Mouse (Mus musculus): ENCODE measurements around the gene Fnbp1l. TPM values are rescaled to one million over a fixed set of nuclear protein-coding genes. Genes with fewer than 3 reads are reported as not detected.
A peak's percentile ranks its signal among the peaks of the same experiment; 100 is the strongest.

The Fnbp1l gene
- polyA plus RNA-seq, 1 experiment from 2014 or later, result 214 TPM

- Histone ChIP-seq H3K27ac (no peak overlapping the region), H3K9ac (replicated peaks) (no peak overlapping the region), H3K4me3 (replicated peaks) (no peak overlapping the region), H3K9me3 (no peaks in the 10 kb centered on the region), H3K4me1 (replicated peaks) (peaks cover 26% of the 10 kb centered on the region), H3K36me3 (no peaks in the 10 kb centered on the region), H3K27me3 (no peaks in the 10 kb centered on the region), H3K4me2 (replicated peaks) (no peak overlapping the region)
- WGBS, result 93% methylated on average over 4 of the region's 4 CpGs
- no peak for ATAC-seq
Measured at GRCm38 (mm10) chr3:122599291-122599690, 20.2 kb downstream of the Fnbp1l start.

GRCm38 (mm10) chr3:122590804-122591203 lies 28.7 kb downstream of the Fnbp1l start:
- 96% methylated on average over 5 of the region's 5 CpGs for WGBS
- no peaks in the 10 kb centered on the region for H3K9me3 ChIP-seq
- peaks cover 23% of the 10 kb centered on the region for H3K36me3 ChIP-seq
- H3K4me3 ChIP-seq (replicated peaks), result no peak overlapping the region
- no peak overlapping the region for H3K27ac ChIP-seq
- H3K4me2 ChIP-seq (replicated peaks), result no peak overlapping the region
- no peak overlapping the region for H3K9ac ChIP-seq (replicated peaks)
- no peak for ATAC-seq
- H3K27me3 ChIP-seq, result no peaks in the 10 kb centered on the region
- peaks cover 15% of the 10 kb centered on the region for H3K4me1 ChIP-seq (replicated peaks)

- H3K27ac ChIP-seq, result no peak overlapping the region
- H3K27me3 ChIP-seq, result no peaks in the 10 kb centered on the region
- peaks cover 25% of the 10 kb centered on the region for H3K36me3 ChIP-seq
- H3K4me1 ChIP-seq (replicated peaks), result peaks cover 15% of the 10 kb centered on the region
- no peak overlapping the region for H3K9ac ChIP-seq (replicated peaks)
- WGBS, result 73% methylated on average over 4 of the region's 4 CpGs
- H3K4me2 ChIP-seq (replicated peaks), result no peak overlapping the region
- H3K4me3 ChIP-seq (replicated peaks), result no peak overlapping the region
- no peaks in the 10 kb centered on the region for H3K9me3 ChIP-seq
- ATAC-seq, result no peak
Measured at GRCm38 (mm10) chr3:122590346-122590745, 29.2 kb downstream of the Fnbp1l start.

GRCm38 (mm10) chr3:122586918-122587641 lies 32.4 kb downstream of the Fnbp1l start:
- peaks cover 15% of the 10 kb centered on the region for H3K4me1 ChIP-seq (replicated peaks)
- no peak for ATAC-seq

GRCm38 (mm10) chr3:122577360-122577759 lies 42.2 kb downstream of the Fnbp1l start:
- H3K36me3 ChIP-seq, result peaks cover 3% of the 10 kb centered on the region; the same call in 1 of the 2 replicates

More at GRCm38 (mm10) chr3:122586918-122587641, 32.4 kb downstream of the Fnbp1l start:
- H3K9me3 ChIP-seq, result no peaks in the 10 kb centered on the region
- H3K4me3 ChIP-seq (replicated peaks), result no peak overlapping the region
- H3K9ac ChIP-seq (replicated peaks), result no peak overlapping the region
- WGBS, result 66% methylated on average over 3 of the region's 3 CpGs
- H3K36me3 ChIP-seq, result peaks cover 25% of the 10 kb centered on the region
- no peak overlapping the region for H3K27ac ChIP-seq
- no peaks in the 10 kb centered on the region for H3K27me3 ChIP-seq
- no peak overlapping the region for H3K4me2 ChIP-seq (replicated peaks)

DNA sequence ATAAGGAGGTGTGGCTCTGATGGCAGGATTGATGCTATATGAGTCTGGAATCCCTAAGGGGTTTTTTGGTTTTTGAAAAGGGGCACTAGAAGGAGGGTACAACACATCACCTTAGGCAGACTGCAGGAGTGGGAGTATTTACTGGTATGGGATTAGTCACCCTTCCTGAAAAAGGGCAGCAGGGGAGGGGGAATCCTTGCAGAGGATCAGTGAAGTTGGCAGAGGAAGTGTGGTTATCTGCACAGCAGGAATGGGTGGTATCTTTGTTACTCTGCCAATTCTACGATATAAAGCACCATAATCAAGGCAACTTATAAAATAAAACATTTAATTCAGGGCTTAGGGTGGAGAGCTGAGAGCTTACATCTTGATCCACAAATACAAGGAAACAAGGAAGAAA lies 44.6 kb downstream of the Fnbp1l start:
- 91% methylated on average over 1 of the region's 1 CpGs for WGBS

More at GRCm38 (mm10) chr3:122577360-122577759, 42.2 kb downstream of the Fnbp1l start:
- Histone ChIP-seq H3K4me2 (replicated peaks) (no peak overlapping the region), H3K4me3 (replicated peaks) (no peak overlapping the region), H3K4me1 (replicated peaks) (peaks cover 14% of the 10 kb centered on the region; the same call in 1 of the 2 replicates), H3K9ac (replicated peaks) (no peak overlapping the region), H3K9me3 (no peaks in the 10 kb centered on the region), H3K27me3 (no peaks in the 10 kb centered on the region), H3K27ac (no peak overlapping the region)
- no peak for ATAC-seq

DNA sequence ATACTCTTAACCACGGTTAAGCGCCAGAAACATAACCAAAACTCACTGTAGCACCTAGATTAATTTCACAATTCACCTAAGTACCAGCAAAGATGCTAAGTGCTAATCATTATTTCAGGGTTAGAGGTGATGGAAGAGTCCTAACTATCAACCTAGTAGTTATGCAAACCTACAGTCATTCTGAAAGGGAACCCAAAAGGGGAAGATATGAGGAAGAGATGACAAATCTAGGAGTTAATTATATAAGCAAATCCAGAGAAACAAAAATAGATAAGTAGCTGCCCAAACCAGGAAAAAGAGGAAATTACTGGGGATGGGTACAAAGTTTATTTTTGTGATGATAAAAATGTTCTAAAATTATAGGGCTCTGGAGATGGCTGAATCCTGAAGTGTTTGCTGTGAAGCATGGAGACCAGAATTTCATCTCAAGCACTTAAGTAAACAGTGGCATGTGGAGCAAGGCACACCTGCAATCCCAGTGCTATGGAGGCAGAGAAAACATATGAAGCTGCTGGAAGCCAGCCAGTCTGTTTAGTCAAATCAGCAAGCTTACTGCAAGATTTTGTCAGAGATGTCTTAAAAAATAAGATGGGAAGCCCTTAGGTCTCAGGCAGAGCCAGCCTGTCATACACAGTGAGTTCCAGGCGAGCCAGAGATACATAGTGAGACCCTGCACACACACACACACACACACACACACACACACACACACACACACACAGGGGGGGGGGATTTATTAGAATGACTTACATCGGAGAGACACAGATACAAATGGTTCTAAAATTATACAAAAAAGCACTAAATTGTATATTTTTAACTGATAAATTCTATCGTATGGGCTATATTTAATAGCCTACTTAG lies 45.9 kb downstream of the Fnbp1l start:
- Histone ChIP-seq H3K27me3 (no peaks in the 10 kb centered on the region), H3K27ac (no peak overlapping the region), H3K9me3 (no peaks in the 10 kb centered on the region), H3K9ac (replicated peaks) (no peak overlapping the region), H3K4me2 (replicated peaks) (no peak overlapping the region), H3K36me3 (peaks cover 3% of the 10 kb centered on the region; the same call in 1 of the 2 replicates), H3K4me1 (replicated peaks) (0 out of 2 replicates have a peak, but pooled peaks cover 14% of the 10 kb centered on the region), H3K4me3 (replicated peaks) (no peak overlapping the region)
- no peak for ATAC-seq
- WGBS, result 91% methylated on average over 5 of the region's 5 CpGs

More for the DNA sequence above, 44.6 kb downstream of the Fnbp1l start:
- Histone ChIP-seq H3K4me3 (replicated peaks) (no peak overlapping the region), H3K9ac (replicated peaks) (no peak overlapping the region), H3K9me3 (no peaks in the 10 kb centered on the region), H3K36me3 (peaks cover 3% of the 10 kb centered on the region; the same call in 1 of the 2 replicates), H3K4me2 (replicated peaks) (no peak overlapping the region), H3K4me1 (replicated peaks) (peaks cover 16% of the 10 kb centered on the region; the same call in 1 of the 2 replicates), H3K27me3 (no peaks in the 10 kb centered on the region), H3K27ac (0 out of 2 replicates have a peak overlapping the region, but pooled peaks have one; percentile 14)
- ATAC-seq, result no peak

DNA sequence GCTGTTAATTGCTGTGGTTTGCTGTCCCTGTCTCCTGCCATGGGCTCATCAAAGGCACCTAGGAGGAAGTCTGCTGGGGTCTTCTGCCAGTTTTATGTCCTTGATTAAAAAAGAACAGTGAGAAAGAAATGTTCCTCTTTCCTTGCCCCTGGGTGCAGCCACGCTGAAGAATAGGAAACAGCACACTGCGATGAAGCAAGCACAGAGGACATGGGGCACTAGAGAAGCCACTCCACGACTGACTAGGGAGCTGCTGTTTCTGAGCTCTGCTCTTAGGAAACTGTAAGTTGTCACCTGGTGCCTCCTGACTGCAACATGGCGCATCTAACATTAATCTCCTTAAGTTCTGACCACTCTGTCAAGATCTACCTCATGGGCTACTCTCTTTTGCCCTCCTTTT lies 53.0 kb downstream of the Fnbp1l start:
- Histone ChIP-seq H3K4me3 (replicated peaks) (no peak overlapping the region), H3K36me3 (peaks cover 12% of the 10 kb centered on the region), H3K4me2 (replicated peaks) (no peak overlapping the region), H3K9ac (replicated peaks) (no peak overlapping the region), H3K4me1 (replicated peaks) (no peaks in the 10 kb centered on the region), H3K27me3 (no peaks in the 10 kb centered on the region), H3K9me3 (no peaks in the 10 kb centered on the region), H3K27ac (no peak overlapping the region)
- no peak for ATAC-seq
- 74% methylated on average over 4 of the region's 4 CpGs for WGBS

GRCm38 (mm10) chr3:122566112-122566511 lies 53.4 kb downstream of the Fnbp1l start:
- Histone ChIP-seq H3K36me3 (peaks cover 12% of the 10 kb centered on the region), H3K9me3 (no peaks in the 10 kb centered on the region), H3K4me3 (replicated peaks) (no peak overlapping the region), H3K27me3 (no peaks in the 10 kb centered on the region), H3K9ac (replicated peaks) (no peak overlapping the region), H3K4me2 (replicated peaks) (no peak overlapping the region), H3K4me1 (replicated peaks) (no peaks in the 10 kb centered on the region), H3K27ac (no peak overlapping the region)
- 80% methylated on average over 3 of the region's 3 CpGs for WGBS
- no peak for ATAC-seq

DNA sequence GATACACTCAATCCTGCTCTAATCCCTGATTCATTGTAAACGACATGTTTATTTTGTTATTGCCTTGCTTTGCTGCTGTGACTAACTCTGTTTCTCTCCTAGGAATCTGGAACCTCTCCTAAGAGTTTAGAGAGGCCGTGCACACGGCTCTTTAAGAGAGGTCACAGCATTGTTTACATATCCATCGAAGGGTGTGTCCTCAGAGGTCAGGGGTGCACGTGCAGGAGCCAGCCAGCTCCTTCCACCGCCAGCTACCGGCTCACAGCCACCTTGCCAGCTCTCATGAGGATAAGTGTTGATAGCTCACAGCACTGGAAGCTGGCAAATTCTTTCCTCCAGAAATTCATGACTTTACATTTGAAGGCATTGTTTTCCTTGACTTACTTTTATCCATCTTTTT lies 54.2 kb downstream of the Fnbp1l start:
- H3K9me3 ChIP-seq, result no peaks in the 10 kb centered on the region
- no peaks in the 10 kb centered on the region for H3K27me3 ChIP-seq
- WGBS, result 56% methylated on average over 7 of the region's 7 CpGs
- no peak overlapping the region for H3K9ac ChIP-seq (replicated peaks)
- ATAC-seq, result no peak
- H3K4me3 ChIP-seq (replicated peaks), result no peak overlapping the region
- no peak overlapping the region for H3K27ac ChIP-seq
- no peak overlapping the region for H3K4me2 ChIP-seq (replicated peaks)
- H3K4me1 ChIP-seq (replicated peaks), result no peaks in the 10 kb centered on the region
- H3K36me3 ChIP-seq, result peaks cover 12% of the 10 kb centered on the region

- Histone ChIP-seq H3K4me2 (replicated peaks) (no peak overlapping the region), H3K9ac (replicated peaks) (no peak overlapping the region), H3K4me1 (replicated peaks) (no peaks in the 10 kb centered on the region), H3K9me3 (no peaks in the 10 kb centered on the region), H3K36me3 (0 out of 2 replicates have a peak, but pooled peaks cover 8% of the 10 kb centered on the region), H3K27me3 (no peaks in the 10 kb centered on the region), H3K27ac (no peak overlapping the region), H3K4me3 (replicated peaks) (no peak overlapping the region)
- ATAC-seq, result no peak
- 78% methylated on average over 2 of the region's 2 CpGs for WGBS
Measured at GRCm38 (mm10) chr3:122557766-122558165, 61.7 kb downstream of the Fnbp1l start.

DNA sequence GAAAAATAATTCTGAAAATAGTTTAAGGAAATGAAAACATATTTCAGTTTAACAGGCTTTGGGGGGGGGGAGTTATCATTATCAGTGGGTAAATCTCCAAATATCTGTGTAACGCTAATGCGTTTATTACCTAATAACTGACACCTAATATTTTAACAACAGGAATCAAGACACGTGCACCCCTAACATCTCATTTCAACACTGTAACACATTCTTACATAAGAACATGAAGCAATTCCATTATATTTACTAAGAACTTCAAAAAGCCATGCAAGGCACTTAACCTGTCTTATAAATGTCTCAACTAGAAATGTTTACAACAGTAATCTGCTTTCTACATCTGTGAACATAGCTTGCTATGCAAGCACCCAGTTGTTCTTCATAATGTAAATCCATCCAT lies 68.3 kb downstream of the Fnbp1l start:
- 96% methylated on average over 3 of the region's 3 CpGs for WGBS
- no peaks in the 10 kb centered on the region for H3K27me3 ChIP-seq
- H3K4me2 ChIP-seq (replicated peaks), result no peak overlapping the region
- H3K9me3 ChIP-seq, result no peaks in the 10 kb centered on the region
- H3K36me3 ChIP-seq, result peaks cover 24% of the 10 kb centered on the region
- H3K9ac ChIP-seq (replicated peaks), result no peak overlapping the region
- no peak for ATAC-seq
- no peak overlapping the region for H3K27ac ChIP-seq
- no peak overlapping the region for H3K4me3 ChIP-seq (replicated peaks)
- no peaks in the 10 kb centered on the region for H3K4me1 ChIP-seq (replicated peaks)

All from midbrain, embryonic 13.5 days (tissue).